Mouse (Mus musculus) heart, postnatal 4 days (tissue): ENCODE measurements at regions not wholly inside any gene's neighbourhood (a gene's known extent, or its start where the extent isn't known, plus 50 kb on each side); places are given as distances from the start of the nearest gene placed in this dataset.
A peak's percentile ranks its signal among the peaks of the same experiment; 100 is the strongest.

Experiments used
- DNase-seq: peaks from one replicate; pipeline ENCODE4 v3.0.0; 2021

DNA sequence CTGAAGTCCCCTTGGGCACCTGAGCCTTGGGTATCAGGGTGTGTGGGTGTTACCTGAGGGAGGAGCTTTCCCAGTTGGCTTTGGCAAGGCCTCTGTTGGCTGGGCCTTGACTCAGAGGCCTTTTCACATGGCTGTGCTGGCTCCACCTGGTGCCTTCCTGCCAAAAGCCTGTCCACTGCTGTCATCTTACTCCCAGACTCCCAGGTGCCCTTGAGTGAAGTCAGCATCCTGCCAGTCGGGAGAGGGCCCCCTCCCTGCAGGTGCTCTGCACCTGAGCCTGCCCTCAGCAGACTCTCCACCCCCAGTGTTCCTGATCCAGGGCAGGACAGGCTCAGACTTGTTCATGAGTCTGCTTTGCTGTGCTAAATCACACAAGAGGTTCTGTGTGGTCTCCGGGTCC lies 99.2 kb upstream of the Lgalsl start:
- DNase-seq = no peak

DNA sequence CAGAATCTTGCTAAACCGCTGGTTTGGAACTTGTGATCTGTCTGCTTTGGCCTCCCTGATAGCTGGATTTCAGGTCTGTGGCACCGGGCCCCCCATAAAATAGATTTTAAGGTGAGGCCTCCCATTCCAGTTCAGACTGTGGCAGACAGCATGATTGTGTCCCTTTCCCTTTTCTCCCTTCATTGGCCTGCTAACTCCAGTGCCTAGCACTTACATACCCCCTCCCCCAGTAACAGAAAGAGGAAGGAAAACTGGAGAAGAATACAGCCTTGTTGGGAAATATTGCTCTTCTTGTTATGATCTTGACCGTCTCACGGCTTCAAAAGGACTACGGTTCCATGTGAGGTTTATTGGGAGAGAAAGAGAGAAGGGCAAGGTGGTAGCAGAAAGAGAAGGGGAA lies 99.7 kb upstream of the Lgalsl start:
- DNase-seq = no peak

- no peak for DNase-seq
Observed at GRCm38 (mm10) chr11:20934191-20935062, 103.6 kb upstream of the Lgalsl start.

GRCm38 (mm10) chr11:20935063-20935370 lies 104.2 kb upstream of the Lgalsl start:
- no peak for DNase-seq

DNA sequence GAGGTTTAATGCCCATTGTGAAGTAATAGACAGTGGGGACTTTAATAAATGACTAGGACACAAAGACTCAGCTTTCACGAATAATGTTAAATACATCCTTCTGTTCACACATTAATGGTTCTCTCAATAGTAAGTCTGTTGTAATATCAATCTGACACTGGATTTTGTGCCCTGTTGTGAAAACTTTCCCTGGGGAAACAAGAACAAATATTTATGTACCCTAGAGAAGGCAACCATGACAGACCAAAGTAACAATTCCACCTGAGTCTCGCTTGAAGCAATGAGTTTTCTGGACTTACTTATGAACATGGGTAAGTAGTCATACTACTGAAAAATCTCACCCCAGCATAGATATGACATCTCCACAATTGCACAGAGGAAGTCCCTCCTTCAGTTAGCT lies 105.1 kb upstream of the Lgalsl start:
- no peak for DNase-seq

DNA sequence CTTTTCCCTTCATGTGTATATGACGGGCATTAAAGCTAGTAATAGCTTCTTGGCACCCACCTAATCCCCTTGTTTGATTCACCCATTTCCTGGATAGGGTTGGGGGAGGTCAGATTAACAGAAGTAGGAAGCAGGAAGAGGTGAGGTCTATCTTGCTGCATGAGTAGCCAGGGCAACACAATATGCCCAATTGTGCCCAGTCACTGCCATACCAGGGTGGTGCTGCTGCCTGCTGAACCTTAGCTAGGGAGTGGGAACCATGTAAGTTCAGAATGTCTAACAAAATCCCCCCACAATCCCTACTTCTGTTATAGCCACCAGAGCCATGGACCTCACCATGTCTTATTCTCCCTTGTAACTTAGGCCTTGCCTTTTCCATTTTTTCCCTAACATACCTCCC lies 106.1 kb upstream of the Lgalsl start:
- no peak for DNase-seq

GRCm38 (mm10) chr11:20937942-20938341 lies 107.1 kb upstream of the Lgalsl start:
- no peak for DNase-seq

GRCm38 (mm10) chr11:20939644-20940043 lies 108.8 kb upstream of the Lgalsl start:
- no peak for DNase-seq

GRCm38 (mm10) chr11:20941546-20941945 lies 110.7 kb upstream of the Lgalsl start:
- DNase-seq = peak; percentile 56

DNA sequence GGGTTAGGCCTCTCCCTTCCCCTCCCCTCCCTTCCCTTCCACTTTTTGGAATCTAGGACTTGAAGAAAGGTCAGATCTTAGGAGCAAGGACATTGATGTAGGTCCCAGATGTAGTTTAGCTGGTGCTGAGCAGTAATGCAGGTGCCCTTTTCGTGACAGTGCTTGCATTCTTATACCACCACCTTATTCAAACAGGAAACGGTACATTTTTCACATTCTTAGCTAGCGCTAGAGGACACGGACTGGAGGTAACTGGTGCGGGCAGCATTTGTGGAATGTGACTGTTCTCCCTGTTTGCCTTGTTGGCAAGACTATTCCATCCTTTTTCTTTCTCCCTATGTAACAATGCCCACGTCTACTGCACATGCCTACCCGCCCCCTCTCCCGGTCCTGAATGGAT lies 124.7 kb upstream of the Lgalsl start:
- no peak for DNase-seq

- DNase-seq = no peak
Observed at GRCm38 (mm10) chr11:20957766-20958165, 126.9 kb upstream of the Lgalsl start.

DNA sequence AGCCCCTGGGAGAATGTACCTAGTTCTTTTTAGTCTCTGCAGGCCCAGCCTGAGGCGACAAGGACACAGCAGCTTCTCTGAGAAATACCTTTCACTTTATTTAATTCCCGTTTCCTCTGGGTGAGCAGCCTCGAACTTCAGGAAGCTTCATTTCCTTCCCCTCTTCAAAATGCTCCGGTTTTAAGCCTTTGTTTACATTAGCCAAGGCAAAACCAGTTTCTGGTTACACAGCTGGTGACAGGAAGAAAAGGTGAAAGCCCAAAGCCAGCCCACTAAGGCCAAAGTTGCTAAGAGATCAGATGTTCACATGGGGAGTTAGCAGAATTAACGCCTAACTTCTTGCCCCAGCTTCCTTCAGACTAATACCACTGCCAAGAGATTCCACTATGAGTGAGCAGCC lies 127.4 kb upstream of the Lgalsl start:
- DNase-seq = no peak

GRCm38 (mm10) chr11:20960066-20960465 lies 129.2 kb upstream of the Lgalsl start:
- DNase-seq = no peak

GRCm38 (mm10) chr11:20960750-20961149 lies 129.9 kb upstream of the Lgalsl start:
- DNase-seq = no peak

DNA sequence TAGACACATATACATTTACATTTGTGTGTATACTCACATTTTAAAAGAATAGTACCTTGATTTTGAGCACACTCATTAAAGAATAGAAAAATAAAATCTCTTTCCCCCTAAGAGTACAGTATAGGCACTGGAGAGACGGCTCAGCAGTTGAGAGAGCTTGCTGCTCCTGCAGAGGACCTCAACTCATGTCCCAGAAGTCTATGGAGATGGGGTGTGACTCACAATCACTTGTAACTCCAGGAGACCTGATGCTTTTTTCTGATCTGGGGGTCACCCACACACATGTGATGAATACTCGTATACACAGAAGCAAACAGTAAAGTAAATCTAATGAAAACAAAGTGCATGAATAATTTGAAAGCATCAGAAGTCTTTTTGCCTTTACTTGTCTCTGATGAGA lies 129.5 kb upstream of the Peli1 start:
- DNase-seq = no peak

- no peak for DNase-seq
Observed at GRCm38 (mm10) chr11:20965575-20966239, 125.4 kb upstream of the Peli1 start.

- no peak for DNase-seq
Observed at GRCm38 (mm10) chr11:20967321-20967984, 123.6 kb upstream of the Peli1 start.

GRCm38 (mm10) chr11:20968341-20968740 lies 122.8 kb upstream of the Peli1 start:
- DNase-seq = no peak

DNA sequence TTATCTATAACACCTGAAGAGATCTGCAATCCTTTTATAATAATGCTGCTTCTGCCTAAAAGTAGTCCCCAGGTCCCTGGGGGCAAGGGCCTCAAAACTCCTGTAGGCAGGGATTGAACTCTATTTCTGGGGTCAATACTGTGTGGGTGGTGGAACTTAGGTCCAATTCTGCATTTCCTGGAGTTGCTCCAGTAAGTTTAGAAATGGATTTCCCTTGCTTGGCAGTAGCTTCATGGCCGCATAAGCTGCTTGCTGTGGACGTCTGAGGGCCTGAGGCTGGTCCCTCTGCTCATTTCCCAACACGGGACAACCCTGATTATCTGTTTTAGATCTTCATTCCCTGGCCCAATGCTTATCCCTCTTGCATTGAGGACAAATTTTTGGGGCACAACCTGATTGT lies 118.0 kb upstream of the Peli1 start:
- DNase-seq = no peak

GRCm38 (mm10) chr11:20981588-20981987 lies 109.5 kb upstream of the Peli1 start:
- DNase-seq = no peak

DNA sequence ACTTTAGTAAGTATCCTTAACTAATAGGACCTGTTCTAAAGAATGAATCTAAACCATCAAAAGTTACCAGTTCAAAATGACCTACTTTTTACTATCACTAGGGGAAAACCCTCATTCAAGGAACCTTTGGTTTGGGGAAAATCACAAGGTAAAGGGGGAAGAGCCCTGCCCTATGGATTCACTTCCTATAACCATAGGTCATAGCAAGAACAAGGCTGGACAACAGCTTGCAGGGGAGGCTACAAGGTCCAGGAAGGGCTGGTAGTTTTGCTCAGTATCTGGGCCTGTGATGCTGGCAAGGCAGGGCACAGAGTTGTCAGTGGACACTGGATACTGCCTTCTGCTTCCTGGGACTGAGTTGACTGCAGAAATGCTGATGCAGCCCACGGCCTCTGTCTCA lies 109.1 kb upstream of the Peli1 start:
- DNase-seq = no peak

- no peak for DNase-seq
Observed at GRCm38 (mm10) chr11:20982500-20982899, 108.6 kb upstream of the Peli1 start.

DNA sequence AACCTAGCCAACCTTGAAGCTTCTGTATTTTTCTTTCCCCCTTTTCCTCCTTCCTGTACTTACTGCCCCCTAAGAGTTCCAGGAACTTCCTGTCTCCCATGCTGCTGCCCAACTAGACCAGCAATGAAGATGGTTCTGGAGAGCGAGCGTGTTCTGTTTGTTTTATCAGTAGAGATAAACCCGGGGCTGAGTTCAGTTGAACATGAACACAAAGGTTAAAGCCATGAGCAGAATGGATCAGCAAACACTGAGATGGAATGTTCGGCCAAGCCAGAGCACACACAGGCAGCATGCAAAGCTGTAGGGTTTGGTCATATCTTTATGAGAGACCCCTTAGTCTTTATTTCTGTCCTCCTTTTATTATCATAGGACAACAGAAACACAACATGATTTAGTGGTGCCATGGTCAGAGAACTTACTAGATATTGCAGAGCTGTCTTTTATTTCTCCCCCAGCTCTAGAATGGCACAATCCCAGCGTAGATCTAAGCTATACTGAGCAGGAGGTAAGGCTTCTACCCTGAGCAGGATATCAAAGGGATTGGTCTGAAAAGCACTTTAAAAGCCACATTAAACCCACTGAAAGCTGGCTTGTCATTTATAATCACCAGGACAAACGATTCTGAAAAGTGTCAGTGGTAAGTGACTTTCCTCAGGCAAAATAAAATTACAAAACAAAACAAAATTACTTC lies 105.9 kb upstream of the Peli1 start:
- no peak for DNase-seq
